Mouse (Mus musculus): ENCODE measurements at regions not wholly inside any gene's neighbourhood (a gene's known extent, or its start where the extent isn't known, plus 50 kb on each side); places are given as distances from the start of the nearest gene placed in this dataset.

DNA sequence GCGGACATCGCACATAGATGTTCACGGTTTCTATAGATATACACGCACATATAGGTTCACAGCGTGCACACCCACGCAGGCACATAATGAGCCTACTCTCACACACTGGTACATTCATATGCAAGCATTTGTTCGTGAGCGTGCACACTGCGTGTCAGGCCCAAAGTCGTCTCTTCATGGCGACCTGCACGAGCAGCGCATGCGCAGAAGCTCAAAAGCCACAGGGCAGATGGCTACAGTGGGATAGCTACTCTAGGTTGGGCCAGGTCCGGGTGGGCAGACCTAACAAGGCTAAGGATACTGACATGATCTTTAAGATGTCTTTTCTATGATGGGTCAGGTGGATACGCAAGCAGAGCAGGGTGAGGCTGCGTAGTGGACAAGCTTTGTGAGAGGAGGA lies 63.9 kb downstream of the Sik1 start:
- TF ChIP-seq EP300 (IDR thresholded peaks at IDR 0.05; ENCODE audit: low read depth), result no peak
- TF ChIP-seq CTCF (IDR thresholded peaks at IDR 0.05; ENCODE audit: low read depth), result no peak

Measured in heart, postnatal 0 days (tissue).